Mouse (Mus musculus) megakaryocyte-erythroid progenitor cell, adult 5-6 weeks (primary cell): Measurements from ENCODE around the gene Kif28. TPM values are rescaled to one million over a fixed set of nuclear protein-coding genes. Genes with fewer than 3 reads are reported as not detected.
"Not testable (repeated sequence)": the region's sequence is repeated elsewhere in the genome, so short reads cannot be mapped to it uniquely, and the experiment has no call there.

Experiments
- ATAC-seq: replicated peaks from 2 replicates; pipeline ENCODE4 v1.8.0; 2016; ENCODE audit warnings: mild to moderate bottlenecking, inconsistent platforms; ENCODE audit not compliant: severe bottlenecking, poor library complexity, low FRiP score, low TSS enrichment
- total RNA-seq, 2 experiments: library from RNA; stranded (forward) in 1 of 2; stranded (reverse) in 1 of 2; fragments of 200-1000, 215-1000 nt in 1 of 2; fragments of >200 nt in 1 of 2; fragmentation: Nextera tagmentation in 1 of 2; gene quantifications; 2 replicates each; pipeline ENCODE4 v1.2.3; 2014 to 2017

Gene Kif28
- total RNA-seq, 2 experiments from 2014 or later: not detected

- ATAC-seq: no peak
These were observed 34.3 kb downstream of the Kif28 start for GRCm38 (mm10) chr1:179710739-179711138.

- ATAC-seq: no peak
These were observed 35.7 kb downstream of the Kif28 start for GRCm38 (mm10) chr1:179709390-179709789.

GRCm38 (mm10) chr1:179705154-179705553 lies 39.9 kb downstream of the Kif28 start:
- ATAC-seq: no peak

- ATAC-seq: 0 out of 2 replicates have a peak, but pooled peaks have one; percentile 44
These were observed 40.9 kb downstream of the Kif28 start for GRCm38 (mm10) chr1:179704150-179704549.

GRCm38 (mm10) chr1:179689479-179689878 lies 55.6 kb downstream of the Kif28 start:
- no peak for ATAC-seq

- no peak for ATAC-seq
These were observed 56.2 kb downstream of the Kif28 start for GRCm38 (mm10) chr1:179688914-179689313.

GRCm38 (mm10) chr1:179688415-179688814 lies 56.7 kb downstream of the Kif28 start:
- ATAC-seq: no peak

- no peak for ATAC-seq
These were observed 57.1 kb downstream of the Kif28 start for GRCm38 (mm10) chr1:179687966-179688365.

- no peak for ATAC-seq
These were observed 57.8 kb downstream of the Kif28 start for GRCm38 (mm10) chr1:179687305-179687704.

GRCm38 (mm10) chr1:179686781-179687180 lies 58.3 kb downstream of the Kif28 start:
- no peak for ATAC-seq

GRCm38 (mm10) chr1:179686348-179686747 lies 58.7 kb downstream of the Kif28 start:
- ATAC-seq: no peak

- not testable (repeated sequence) for ATAC-seq
These were observed 62.3 kb downstream of the Kif28 start for GRCm38 (mm10) chr1:179682753-179683152.

GRCm38 (mm10) chr1:179679326-179679725 lies 65.7 kb downstream of the Kif28 start:
- no peak for ATAC-seq

- ATAC-seq: no peak
These were observed 68.0 kb downstream of the Kif28 start for GRCm38 (mm10) chr1:179677031-179677430.

GRCm38 (mm10) chr1:179674355-179674754 lies 70.7 kb downstream of the Kif28 start:
- no peak for ATAC-seq

GRCm38 (mm10) chr1:179668836-179669537 lies 76.1 kb downstream of the Kif28 start:
- ATAC-seq: no peak

- peak; percentile 75 for ATAC-seq
These were observed 76.9 kb downstream of the Kif28 start, which contains the start of gene Sccpdh for GRCm38 (mm10) chr1:179668013-179668805. Gene Sccpdh, plus strand, starts transcription at chr1:179668210.

GRCm38 (mm10) chr1:179667450-179667849 lies 77.6 kb downstream of the Kif28 start:
- ATAC-seq: no peak

GRCm38 (mm10) chr1:179666971-179667370 lies 78.1 kb downstream of the Kif28 start:
- ATAC-seq: no peak

- ATAC-seq: no peak
These were observed 80.7 kb downstream of the Kif28 start for GRCm38 (mm10) chr1:179664309-179664930.
